Mouse (Mus musculus) C2C12 (cell line): ENCODE measurements around the gene Lsp1.

Source experiments
- CEBPB ChIP-seq: IDR thresholded peaks from one replicate; pipeline ENCODE4 v1.6.1; 2011; ENCODE audit warnings: low read depth, mild to moderate bottlenecking, control low read depth, moderate library complexity
- CTCF ChIP-seq: IDR thresholded peaks from one replicate; pipeline ENCODE4 v1.5.1; 2011; ENCODE audit not compliant: control insufficient read depth, insufficient read depth, insufficient read length
- MAX ChIP-seq: IDR thresholded peaks from one replicate; pipeline ENCODE4 v1.6.1; 2011; ENCODE audit warnings: mild to moderate bottlenecking, control low read depth
- USF1 ChIP-seq: IDR thresholded peaks from one replicate; pipeline ENCODE4 v1.6.1; 2011; ENCODE audit warnings: low read depth, mild to moderate bottlenecking, control low read depth, moderate library complexity

DNA sequence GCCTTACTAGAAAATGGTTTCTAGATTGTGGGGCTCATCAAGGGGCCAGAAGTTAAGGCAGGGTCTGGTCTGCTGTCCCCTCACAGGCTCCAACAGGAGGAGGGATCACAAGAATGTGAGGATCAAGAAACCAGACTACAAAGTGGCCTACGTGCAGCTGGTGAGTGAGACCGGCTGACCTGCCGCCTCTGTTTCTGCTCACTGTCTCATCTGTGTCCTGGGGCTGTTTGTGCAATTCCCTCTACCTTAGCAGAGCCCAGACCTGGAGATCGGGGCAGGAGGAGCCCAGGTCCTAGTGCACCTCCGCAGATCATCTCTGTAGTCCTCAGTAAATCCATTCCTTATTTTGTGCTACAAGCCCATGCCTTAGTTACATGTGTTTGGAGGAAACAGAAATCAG lies 76.6 kb downstream of the Lsp1 start:
- TF ChIP-seq USF1 (no peak), CTCF (no peak), CEBPB (no peak), MAX (no peak)
